In the genomic region with DNA sequence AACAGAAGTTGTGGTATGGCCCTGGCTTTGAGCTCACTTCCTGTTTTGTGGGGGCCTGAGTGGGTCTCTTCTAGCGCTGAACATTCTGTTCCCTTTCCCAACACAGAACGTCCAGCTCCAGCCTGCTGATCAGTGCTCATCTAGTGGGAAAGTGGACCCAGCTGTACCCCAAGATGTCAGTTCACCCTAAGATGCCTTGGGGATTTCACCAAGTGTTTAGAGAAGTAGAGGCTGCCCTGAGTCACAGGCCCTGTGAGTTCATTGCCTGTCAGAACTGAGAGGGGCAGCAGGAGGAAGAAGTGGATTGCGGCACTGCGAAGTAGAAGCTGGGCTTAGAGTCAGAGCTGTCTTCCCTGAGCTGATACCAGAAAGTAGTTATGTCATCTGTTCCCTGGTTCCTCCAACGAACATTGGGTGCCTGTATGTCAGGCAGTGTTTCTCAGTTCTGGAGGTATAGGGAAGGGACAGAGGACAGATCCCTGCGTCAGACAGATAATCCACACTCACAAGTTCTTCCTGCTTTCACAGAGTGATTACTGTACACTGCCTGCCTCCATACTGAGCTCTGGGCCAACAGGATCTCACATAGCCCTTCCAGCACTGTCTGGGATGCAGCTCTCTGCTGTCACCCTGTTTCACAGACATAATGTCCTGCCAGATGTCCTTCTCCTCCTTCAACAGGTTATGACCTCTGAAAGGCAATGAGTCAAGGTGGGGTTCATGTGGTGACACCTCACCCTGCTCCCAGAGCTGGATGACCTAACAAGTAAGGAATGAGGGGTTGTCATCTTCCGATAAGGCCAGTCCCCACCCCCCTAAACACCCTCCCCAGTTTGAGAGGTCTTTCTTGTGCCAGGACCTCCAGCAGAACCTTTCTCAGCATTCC, we compare ENCODE assay signal across 1 mouse cellular context.
A peak's percentile ranks its signal among the peaks of the same experiment; 100 is the strongest.
TF ChIP-seq lines count a peak whose summit lies in the region.

No protein-coding gene starts in this region.

TF ChIP-seq in CH12.LX, 34 proteins besides CTCF, POLR2A, EP300 and RAD21:
- TF ChIP-seq IRF4 (IDR thresholded peaks at IDR 0.05; ENCODE audit: low read depth, low read length) (no peak), ELF1 (IDR thresholded peaks at IDR 0.05; ENCODE audit: low read depth, low read length) (peak; percentile 37; the same call in 1 of the 2 replicates), GABPA (IDR thresholded peaks at IDR 0.05; ENCODE audit: insufficient replicate concordance, low read depth, low read length) (no peak), USF1 (IDR thresholded peaks at IDR 0.05; ENCODE audit: low read depth, low read length) (no peak), ZNF384 (IDR thresholded peaks at IDR 0.05; ENCODE audit: low read depth, low read length) (no peak), ZMIZ1 (IDR thresholded peaks at IDR 0.05; ENCODE audit: low read depth, low read length) (no peak)
TF ChIP-seq in CH12.LX: peak in this region for 1.
